Mouse (Mus musculus) retina, postnatal 7 days (tissue): ENCODE measurements around the gene Srpk1.
"Not testable (repeated sequence)": the region's sequence is repeated elsewhere in the genome, so short reads cannot be mapped to it uniquely, and the experiment has no call there.

ENCODE experiments used
- DNase-seq: peaks from one replicate; pipeline ENCODE4 v3.0.0-alpha.2; 2012; ENCODE audit warnings: low read depth, low spot score

The Srpk1 gene

GRCm38 (mm10) chr17:28556635-28557396, 65.7 kb downstream of the Srpk1 start:
- DNase-seq: no peak

GRCm38 (mm10) chr17:28554021-28554420, 68.5 kb downstream of the Srpk1 start:
- DNase-seq: not testable (repeated sequence)

DNA sequence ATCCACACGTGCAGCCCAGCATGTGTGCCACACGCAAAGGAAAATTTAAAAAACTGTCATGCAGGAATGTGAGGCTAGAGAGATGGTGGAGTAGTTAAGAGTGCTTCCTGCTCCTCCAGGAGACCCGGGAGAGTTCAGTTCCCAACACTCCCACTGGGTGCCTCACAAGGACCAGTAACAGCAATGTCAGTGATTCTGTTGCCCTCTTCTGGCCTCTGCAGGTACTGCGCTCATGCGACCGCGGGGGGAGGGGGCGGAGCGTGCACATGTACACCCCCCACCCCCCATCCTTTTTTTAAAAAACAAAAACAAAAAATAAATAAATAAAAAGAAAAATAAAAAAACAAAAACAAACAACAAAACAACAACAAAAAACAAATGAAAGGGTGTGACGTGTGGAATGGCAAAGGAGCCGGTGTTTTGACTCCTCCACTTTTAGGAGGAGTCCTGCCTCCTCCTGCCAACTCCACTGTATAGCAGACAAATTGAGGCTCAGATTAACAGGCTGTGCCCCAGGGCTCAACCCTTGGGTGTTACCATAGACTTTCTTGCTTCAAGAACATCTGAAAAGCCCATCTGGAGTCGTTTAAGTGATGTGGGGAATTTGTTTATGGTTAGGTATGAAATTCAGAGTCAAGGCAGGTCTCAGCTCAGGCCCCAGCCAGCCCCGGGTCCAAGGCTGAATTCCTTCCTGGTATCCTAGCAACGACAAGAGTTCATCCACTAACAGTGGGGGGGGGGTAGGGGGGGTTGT, 69.3 kb downstream of the Srpk1 start:
- peak; percentile 55 for DNase-seq

GRCm38 (mm10) chr17:28549111-28549510, 73.4 kb downstream of the Srpk1 start, which contains the start of gene Clpsl2:
Gene Clpsl2 (plus strand): TSS chr17:28549411.
- DNase-seq: no peak

GRCm38 (mm10) chr17:28548550-28548949, 74.0 kb downstream of the Srpk1 start:
- no peak for DNase-seq

- no peak for DNase-seq
Observed at GRCm38 (mm10) chr17:28546925-28547324, 75.6 kb downstream of the Srpk1 start.

DNA sequence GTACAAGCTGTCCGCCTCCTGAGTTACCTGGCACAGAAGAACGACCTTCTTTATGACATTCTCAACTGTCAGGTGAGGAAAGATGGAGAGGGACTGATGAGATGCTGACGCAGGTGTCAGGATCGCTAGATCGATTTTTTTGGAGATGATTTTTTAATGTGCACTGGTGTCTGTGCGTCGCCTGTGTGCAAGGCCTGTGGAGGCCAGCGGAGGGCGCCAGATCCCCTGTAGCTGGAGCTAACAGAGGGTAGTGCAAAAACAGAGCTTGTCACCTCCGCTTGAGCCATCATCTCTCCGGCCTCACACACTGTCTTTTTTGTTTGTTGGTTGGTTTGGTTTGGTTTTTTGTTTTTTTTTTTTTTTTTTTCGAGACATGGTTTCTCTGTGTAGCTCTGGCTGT, 84.6 kb downstream of the Srpk1 start:
- DNase-seq: no peak
